Mouse (Mus musculus) cortical plate, adult 2 months (tissue): ENCODE measurements at regions not wholly inside any gene's neighbourhood (a gene's known extent, or its start where the extent isn't known, plus 50 kb on each side); places are given as distances from the start of the nearest gene placed in this dataset.

ENCODE experiments used
- H3K27ac ChIP-seq: fragments of 200-500 bp; 2 replicates; pipeline ENCODE4 v1.5.1; 2012; ENCODE audit warnings: low read length, control low read depth, inconsistent platforms; ENCODE audit not compliant: insufficient read depth
- H3K4me1 ChIP-seq: fragments of 200-500 bp; 2 replicates; pipeline ENCODE4 v1.6.1; 2011; ENCODE audit warnings: low read length; ENCODE audit not compliant: control insufficient read depth, insufficient read depth
- H3K4me3 ChIP-seq: fragments of 200-500 bp; 2 replicates; pipeline ENCODE4 v1.5.1; 2011; ENCODE audit warnings: mild to moderate bottlenecking, low read length, control low read depth; ENCODE audit not compliant: insufficient read depth
- CTCF ChIP-seq: fragments of 200-500 bp; IDR thresholded peaks from 2 replicates; pipeline ENCODE4 v1.5.1; 2011; ENCODE audit warnings: mild to moderate bottlenecking, control low read depth, low read length; ENCODE audit not compliant: insufficient read depth; ENCODE audit errors: extremely low read depth
- POLR2A ChIP-seq: fragments of 200-500 bp; IDR thresholded peaks from 2 replicates; pipeline ENCODE4 v1.6.1; 2011; ENCODE audit warnings: mild to moderate bottlenecking, low read length, control low read depth; ENCODE audit not compliant: insufficient read depth; ENCODE audit errors: extremely low read depth

GRCm38 (mm10) chr16:76510861-76511260 lies 137.2 kb upstream of the Nrip1 start:
- TF ChIP-seq POLR2A (no peak), CTCF (no peak)
- H3K27ac ChIP-seq = no peak overlapping the region
- no peak overlapping the region for H3K4me3 ChIP-seq
- H3K4me1 ChIP-seq = no peaks in the 10 kb centered on the region

DNA sequence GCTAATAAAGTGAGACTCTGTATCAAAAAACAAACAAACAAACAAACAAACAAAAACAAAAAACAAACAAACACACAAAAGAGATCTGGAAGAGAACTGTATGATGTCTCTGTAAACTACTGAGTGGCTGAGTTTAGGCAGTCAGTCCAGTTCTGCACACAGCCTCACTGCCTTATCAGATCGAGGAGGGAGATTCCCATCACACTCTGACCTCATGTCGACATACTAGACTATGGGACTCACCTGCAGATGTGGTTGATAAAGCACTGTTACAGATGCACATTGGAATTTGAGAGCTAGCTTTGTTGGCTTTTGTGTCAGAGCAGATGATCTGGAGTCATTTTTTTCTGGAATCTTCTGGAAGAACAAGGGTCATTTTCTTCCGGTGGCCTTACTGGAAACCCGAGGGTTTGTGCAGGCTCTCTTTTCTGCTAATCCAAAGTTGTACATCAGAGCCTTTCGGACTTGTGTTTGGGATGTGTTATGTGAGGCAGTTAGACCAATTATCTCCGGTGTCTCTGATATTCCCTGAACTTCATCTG lies 135.6 kb upstream of the Nrip1 start:
- H3K4me3 ChIP-seq = no peak overlapping the region
- TF ChIP-seq POLR2A (no peak), CTCF (no peak)
- no peak overlapping the region for H3K27ac ChIP-seq
- H3K4me1 ChIP-seq = no peaks in the 10 kb centered on the region

GRCm38 (mm10) chr16:76507191-76507746 lies 133.6 kb upstream of the Nrip1 start:
- no peaks in the 10 kb centered on the region for H3K4me1 ChIP-seq
- H3K27ac ChIP-seq = no peak overlapping the region
- TF ChIP-seq CTCF (no peak), POLR2A (no peak)
- no peak overlapping the region for H3K4me3 ChIP-seq

GRCm38 (mm10) chr16:76506240-76506639 lies 132.6 kb upstream of the Nrip1 start:
- TF ChIP-seq CTCF = no peak
- no peak for TF ChIP-seq POLR2A
- no peak overlapping the region for H3K27ac ChIP-seq
- H3K4me1 ChIP-seq = no peaks in the 10 kb centered on the region
- no peak overlapping the region for H3K4me3 ChIP-seq

DNA sequence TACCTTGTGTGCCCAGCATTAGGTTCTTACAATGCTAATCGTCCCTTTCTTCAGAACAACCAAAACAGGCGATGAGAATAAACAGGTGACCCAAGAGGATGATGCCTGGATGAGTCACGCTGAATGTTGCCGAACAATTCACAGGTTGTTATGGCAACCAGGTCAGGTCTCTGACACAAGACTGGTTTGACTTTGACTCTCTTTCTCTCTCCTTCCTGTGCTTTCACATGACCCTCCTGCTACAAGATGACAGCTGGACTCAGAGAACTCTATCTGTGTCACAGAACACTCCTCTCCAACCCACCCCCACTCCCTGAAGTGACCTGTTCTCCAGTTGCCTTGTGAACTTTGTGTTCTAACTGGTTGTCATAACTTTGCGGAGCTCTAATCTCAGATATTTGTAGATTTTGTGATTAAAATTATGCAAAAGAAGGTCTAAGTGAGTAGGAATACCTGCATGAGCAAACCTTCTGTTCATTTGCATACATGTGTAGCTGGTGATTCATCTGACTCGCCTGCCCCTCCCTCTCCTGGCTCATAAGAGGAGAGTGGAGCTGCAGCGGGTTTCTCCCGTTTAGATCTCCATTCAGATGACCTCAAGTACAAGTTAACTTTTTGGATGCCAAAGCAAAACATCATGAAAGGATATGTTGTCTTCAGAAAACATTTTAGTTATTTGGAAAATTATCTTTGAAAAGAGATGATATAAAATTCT lies 126.2 kb upstream of the Nrip1 start:
- TF ChIP-seq POLR2A = no peak
- TF ChIP-seq CTCF = no peak
- no peak overlapping the region for H3K27ac ChIP-seq
- no peak overlapping the region for H3K4me3 ChIP-seq
- no peaks in the 10 kb centered on the region for H3K4me1 ChIP-seq

- TF ChIP-seq CTCF (no peak), POLR2A (no peak)
- Histone ChIP-seq H3K4me3 (no peak overlapping the region), H3K4me1 (no peaks in the 10 kb centered on the region), H3K27ac (no peak overlapping the region)
Measured at GRCm38 (mm10) chr16:76498233-76498632, 124.6 kb upstream of the Nrip1 start.

GRCm38 (mm10) chr16:76497041-76497808 lies 123.6 kb upstream of the Nrip1 start:
- Histone ChIP-seq H3K4me3 (no peak overlapping the region), H3K4me1 (no peaks in the 10 kb centered on the region), H3K27ac (no peak overlapping the region)
- TF ChIP-seq CTCF (no peak), POLR2A (no peak)

- Histone ChIP-seq H3K4me3 (no peak overlapping the region), H3K27ac (no peak overlapping the region), H3K4me1 (no peaks in the 10 kb centered on the region)
- TF ChIP-seq CTCF (no peak), POLR2A (no peak)
Measured at GRCm38 (mm10) chr16:76483419-76483818, 109.8 kb upstream of the Nrip1 start.

DNA sequence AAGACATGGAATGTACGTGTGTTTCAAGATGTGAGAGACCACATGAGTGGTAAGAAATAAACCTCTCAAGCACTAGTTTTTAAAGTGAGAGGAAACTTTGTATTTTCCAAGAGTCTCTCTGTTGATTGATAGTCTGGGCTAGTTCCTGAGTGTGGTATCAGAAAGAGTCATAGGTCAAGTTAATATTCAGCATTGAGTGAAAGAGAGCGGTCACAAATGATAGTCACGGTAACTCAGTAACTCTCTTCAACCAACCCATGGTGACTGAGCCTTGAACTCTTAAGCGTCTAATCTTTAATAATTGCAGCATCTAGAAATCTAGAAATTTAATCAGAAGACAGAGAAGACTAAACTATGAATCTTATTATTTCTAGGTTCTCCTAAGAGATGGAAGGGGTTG lies 108.3 kb upstream of the Nrip1 start:
- TF ChIP-seq CTCF (no peak), POLR2A (no peak)
- Histone ChIP-seq H3K4me1 (no peaks in the 10 kb centered on the region), H3K4me3 (no peak overlapping the region), H3K27ac (no peak overlapping the region)
